Mouse (Mus musculus): ENCODE results near the gene Itsn1. TPM values are rescaled to one million over a fixed set of nuclear protein-coding genes. Genes with fewer than 3 reads are reported as not detected.

The Itsn1 gene
- total RNA-seq, 4 experiments from 2014 or later = 116 to 158 (median 148) TPM

DNA sequence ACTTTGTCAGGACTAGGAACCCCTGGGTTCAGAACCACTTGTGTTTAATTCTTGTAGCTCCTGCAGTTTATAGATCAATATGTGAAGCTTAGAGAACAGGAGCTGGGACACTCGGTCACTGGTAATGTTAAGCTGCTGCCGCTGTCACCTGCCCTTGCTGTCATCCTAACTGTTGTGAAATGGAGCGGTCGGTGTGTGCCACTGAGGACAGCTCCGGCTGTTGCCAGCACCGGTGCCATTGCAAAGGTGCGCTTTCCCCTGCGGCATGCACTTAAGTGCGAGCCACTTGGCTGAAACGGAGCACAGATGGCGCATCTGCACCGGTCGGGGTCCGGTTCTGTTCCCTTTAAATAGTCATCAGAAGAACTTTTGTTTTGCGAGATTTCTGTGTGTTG is 36.7 kb downstream of the Itsn1 start:
- no peak for DNase-seq (ENCODE audit: low spot score in 2 of 2)

DNA sequence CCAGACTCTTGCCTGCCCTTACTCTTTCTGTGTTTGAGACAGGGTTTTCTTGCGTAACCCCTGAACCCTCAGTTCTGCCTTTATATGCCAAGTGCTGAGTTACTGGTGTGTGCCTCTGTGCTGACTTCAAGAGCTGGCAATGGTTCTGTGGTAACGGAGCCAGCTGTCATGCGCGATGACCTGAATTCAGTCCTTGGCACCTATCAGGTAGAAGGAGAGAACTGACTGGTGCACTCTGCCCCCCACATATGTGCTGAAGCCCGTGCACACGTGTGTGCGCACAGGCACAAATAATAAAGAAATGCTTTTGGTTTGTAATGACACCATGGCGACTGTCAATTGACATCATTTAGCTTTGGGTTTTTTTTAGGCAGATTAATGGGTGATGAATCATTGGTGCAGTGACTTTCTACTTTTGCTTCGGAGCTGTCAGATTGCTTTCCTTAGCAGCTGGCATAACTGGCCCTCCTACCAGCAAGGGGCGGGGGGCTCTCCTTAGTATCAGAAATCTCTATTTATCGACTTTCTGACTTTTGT is 38.2 kb downstream of the Itsn1 start:
- peak in 1 of 2 experiments; percentile 19 for DNase-seq (ENCODE audit: low spot score in 2 of 2)

DNA sequence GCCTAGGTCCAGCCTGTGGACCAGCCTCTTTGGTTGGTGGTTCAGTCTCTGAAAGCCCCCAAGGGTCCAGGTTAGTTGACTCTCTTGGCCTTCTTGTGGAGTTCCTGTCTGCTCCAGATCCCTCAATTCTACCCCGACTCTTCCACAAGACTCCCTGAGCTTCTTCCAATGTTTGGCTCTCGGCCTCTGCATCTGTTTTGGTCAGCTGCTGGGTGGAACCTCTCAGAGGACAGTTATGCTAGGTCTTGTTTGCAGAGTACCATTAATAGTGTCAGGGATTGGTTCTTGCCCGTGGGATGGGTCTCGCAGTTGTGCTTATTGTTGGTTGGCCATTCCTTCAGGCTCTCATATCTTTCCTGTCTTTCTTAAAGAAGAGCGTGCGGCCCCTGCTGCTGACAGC is 39.5 kb downstream of the Itsn1 start:
- DNase-seq (ENCODE audit: low spot score in 2 of 2) = no peak

DNA sequence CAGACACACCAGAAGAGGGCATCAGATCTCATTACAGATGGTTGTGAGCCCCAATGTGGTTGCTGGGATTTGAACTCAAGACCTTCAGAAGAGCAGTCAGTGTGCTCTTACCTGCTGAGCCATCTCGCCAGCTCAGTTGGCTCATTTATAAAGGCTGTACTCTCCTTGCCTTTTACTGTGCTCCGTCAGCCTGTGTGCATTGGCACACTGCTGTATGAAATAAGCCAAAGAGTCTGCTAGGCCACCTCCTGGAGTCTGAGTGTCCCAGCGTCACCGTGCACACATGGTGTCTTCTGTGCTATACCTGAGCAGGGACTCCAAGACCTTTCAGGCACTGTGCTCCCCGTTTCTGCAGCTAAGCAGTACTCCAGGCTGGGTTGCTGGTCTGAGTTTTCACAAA is 40.8 kb downstream of the Itsn1 start:
- DNase-seq (ENCODE audit: low spot score in 2 of 2) = no peak

DNA sequence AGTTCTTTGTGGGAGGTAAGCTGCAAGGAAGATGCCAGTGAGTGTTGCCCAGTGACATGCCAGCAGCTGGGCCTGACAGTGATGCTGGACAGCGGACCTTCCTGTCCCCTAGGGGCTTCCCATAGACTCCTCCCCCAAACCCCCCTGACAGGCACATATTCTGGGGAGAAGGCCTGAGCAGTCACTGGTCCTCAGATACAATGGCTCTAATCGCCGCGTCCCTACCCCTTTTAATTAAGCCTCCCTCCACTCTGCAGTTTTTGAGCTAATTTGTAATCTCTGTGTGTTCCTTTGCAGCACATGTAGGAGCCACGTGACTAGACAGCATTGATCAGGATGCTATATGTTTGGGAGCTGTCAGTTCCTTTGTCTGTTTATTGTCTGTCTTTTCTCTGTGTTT is 41.6 kb downstream of the Itsn1 start:
- DNase-seq (ENCODE audit: low spot score in 2 of 2) = no peak

DNA sequence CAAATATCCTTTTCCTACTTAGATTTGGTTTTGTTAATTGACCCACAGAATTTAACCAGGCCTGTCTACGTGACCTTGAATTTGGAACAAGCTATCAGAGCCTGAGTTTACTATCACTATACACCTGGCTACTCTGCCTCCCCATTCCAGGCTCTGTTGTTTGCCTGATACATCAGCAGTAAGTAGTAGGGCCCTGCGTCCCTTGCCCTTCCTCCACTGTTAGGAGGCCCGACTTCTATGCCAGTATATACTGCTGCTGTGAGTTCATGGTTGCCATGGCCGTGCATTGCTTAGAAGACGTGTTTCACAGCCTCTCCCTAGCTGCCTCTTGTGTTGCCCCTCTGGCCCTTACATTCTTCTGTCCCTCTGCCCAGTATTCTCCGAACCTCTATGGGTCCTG is 42.3 kb downstream of the Itsn1 start:
- no peak for DNase-seq (ENCODE audit: low spot score in 2 of 2)

DNA sequence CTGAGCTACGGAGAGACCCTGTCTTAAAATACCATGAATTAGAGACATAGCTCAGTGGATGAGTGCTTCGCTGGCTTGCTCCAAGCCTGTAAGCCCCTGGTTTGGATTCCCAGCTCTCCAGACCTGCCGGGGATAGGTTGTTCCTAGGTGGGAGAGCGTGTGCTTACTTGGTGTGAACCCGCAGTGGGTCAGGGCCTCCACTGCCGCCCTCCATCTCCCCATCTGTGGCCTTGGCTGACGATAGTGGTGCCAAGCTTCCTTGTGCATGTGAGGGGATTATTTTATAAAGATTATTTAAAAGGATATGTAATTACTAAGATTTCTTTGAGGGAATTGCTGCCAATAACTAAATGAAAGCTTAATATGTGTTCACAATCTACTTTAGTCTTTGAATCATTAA is 43.5 kb downstream of the Itsn1 start:
- no peak for DNase-seq (ENCODE audit: low spot score in 2 of 2)

DNA sequence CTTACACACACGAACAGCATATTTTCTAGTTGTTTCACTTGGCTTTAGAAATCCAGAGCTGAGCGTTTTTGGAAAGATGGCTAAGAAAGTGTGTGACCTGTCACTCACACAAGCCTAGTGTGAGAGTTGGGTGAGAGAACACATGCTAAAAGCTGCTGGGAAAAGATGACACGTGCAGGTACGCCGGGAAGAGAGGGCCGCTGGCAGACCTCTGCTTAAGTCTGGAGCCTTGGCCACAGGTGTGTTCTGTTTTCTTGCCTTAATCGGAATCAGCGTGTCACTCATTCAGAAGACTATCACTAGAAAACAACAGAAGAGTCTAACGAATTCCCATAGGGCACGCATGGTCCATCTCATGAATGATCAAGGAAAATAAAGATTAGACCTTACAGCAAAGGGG is 50.5 kb downstream of the Itsn1 start:
- no peak for DNase-seq (ENCODE audit: low spot score in 2 of 2)

DNA sequence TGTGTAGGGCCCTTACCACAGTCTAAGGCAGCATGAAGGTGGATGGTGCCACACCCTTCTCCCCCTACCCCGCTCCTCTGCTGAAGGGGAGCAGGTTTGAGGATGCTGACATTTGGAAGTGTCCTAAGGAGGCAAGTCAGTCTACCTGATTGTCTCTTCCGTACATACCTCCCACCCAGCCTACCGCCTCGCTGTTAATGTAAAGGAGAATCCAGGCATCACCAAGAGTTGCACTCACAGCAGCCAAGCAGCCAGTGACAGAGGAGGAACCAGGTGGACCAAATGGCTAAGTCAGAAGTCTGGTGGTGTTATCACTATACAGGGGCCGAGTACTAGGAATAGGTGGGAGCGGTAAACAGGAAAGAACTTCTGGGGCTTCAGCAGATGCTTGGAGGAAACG is 51.1 kb downstream of the Itsn1 start:
- DNase-seq (ENCODE audit: low spot score in 2 of 2) = no peak

DNA sequence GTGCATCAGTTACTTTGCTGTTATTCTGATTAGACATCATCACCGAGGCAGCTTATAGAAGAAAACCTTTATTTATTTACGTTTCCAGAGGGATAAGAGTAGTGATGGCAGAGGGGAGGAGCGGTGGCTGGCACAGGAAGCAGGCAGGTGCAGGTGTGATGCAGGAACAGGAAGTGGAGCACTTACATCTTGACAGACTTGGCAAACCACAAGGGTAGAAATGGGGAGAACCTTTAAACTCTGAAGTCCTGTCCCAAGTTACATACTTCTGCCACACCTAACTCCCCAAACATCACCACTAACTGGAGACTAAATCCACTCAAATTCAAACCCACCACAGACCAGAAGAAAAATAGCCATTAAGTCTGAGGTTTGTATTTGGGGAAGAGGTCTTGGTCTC is 51.7 kb downstream of the Itsn1 start:
- DNase-seq (ENCODE audit: low spot score in 2 of 2) = no peak

DNA sequence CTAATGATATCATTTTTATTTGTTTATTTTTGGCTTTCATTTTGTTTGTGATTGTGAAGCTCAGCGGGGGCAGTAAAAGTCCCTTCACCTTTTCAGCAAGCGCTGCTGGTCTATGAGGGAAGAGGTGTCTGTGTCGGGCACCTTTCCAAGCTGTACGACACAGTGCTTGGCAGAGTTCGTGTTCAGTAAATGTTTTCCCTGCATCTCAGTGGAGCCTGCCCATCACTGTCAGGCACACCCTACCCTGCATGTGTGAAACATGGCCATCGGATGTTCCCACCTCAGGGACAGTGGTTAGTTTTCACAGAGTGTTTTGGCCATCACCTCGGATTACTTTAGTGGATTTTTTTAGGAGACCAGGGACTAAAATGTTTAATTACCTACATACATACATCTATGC is 54.1 kb downstream of the Itsn1 start:
- DNase-seq (ENCODE audit: low spot score in 2 of 2) = no peak

DNA sequence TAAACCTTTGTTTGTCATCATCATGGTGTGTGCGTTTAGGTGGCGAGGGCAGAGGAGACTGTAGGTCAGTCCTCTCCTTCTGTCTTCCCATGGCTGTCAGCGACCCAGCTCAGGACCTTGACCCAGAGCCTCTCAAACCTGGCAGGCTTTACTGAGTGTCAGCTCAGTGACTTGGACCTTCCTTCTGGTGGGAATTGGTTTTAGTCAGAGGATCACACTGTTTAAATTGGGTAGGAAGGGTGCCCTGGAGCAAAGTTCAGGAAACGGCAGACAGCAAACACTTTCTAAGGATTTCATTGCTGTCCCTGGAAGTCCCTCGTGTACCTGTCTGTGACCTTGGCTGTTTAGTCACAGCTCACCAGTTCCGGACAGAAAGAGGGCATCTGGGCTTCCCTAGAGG is 55.2 kb downstream of the Itsn1 start:
- no peak for DNase-seq (ENCODE audit: low spot score in 2 of 2)

DNA sequence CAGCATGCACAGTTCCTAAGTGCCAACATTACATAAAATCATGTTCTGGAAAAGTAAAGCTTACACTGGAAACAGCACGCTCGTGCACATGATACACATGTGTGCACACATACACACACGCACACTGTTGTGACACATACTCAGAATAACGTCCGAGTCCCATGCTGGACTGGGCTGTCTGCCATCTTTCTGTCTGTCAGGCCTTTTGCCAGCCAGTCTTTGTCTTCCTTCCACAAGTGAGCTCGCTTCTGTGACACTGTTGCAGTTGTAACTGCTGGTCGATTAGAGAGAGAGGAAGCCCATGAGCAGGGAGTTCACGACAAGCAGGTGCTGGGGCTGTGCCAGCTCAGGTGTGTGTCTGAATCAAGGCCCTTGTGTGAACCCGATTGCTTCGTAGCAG is 57.3 kb downstream of the Itsn1 start:
- peak in 1 of 2 experiments; percentile 18 for DNase-seq (ENCODE audit: low spot score in 2 of 2)

DNA sequence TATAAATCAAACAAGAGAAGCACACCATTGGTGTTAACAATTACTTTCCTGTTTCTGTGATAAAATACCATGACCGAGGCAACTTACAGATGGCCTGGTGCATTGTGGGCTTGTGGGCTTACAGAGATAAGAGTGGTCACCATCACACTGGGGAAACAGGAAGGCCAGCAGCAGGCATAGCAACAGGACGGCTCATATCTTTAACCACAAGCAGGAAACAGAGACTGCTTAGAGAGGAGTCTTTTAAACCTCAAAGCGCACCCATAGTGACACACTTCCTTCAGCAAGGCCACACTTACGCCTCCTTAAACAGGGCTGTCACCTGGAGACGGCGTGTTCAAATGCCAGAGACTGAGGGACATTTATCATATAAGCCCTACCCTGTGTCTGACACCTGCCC is 60.6 kb downstream of the Itsn1 start:
- no peak for DNase-seq (ENCODE audit: low spot score in 2 of 2)

DNA sequence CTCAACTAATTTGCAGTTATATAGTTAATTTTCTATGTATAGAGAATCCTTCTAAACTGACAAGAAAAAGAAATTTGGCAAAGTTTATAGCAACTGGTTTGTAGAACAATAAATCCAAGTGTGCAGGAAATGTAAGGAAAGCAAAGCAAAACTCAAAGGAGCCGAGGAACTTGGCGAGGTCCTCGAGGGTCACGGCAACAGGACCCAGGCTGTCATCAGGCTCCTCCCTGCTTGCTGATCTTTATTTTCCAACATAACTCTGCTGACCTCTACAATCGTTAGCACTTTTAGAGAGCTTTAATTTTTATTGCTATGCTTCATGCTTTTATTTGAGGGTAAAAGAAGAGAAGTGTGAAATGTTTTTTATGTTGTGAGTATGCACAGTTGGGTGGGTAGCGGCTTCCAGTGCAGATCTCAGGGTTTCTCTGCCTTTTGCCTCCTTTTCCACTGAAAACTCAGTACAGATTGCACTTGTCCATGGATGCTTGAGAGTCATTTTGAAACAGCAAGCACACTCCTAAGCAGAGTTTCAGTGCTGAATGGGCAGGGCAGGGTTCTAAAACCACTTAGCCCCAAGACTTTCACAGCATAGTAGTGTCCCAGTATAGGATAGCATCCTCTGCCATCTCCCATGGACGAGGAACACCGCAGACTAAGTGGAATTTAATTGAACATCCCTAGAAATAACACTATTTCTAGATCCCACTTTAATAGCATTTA is 63.6 kb downstream of the Itsn1 start:
- no peak for DNase-seq (ENCODE audit: low spot score in 2 of 2)

DNA sequence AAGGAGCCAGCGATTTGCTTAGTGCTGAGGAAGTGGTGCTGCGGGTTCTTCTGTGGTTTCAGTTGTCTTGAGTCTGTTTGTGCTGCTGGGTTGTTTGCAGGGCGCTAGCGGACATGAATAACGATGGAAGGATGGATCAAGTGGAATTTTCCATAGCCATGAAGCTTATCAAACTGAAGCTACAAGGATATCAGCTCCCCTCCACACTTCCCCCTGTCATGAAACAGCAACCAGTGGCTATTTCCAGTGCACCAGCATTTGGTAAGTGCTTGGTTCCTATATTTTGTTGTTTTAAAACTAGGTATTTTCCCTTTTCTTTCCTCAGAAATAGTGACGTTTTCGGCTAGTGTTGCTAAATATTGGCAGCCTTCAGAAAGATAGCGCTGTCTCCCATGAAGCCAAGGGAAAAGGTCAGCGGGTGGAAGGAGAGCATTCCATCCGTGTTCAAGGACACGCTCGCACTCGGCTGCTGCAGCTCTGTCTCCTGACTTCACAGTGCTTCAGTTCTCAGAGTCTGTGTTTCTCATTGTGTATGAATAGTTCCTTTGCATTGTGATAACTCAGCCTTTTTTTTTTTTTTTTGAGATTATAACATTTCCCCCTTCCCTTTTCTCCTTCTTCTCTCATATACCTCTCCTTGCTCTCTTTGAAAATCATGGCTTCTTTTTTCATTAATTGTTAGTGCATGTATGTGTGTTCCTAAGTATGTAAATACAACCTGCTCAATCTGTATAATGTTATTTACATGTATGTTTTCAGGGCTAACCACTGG is 64.6 kb downstream of the Itsn1 start:
- DNase-seq (ENCODE audit: low spot score in 2 of 2) = no peak

DNA sequence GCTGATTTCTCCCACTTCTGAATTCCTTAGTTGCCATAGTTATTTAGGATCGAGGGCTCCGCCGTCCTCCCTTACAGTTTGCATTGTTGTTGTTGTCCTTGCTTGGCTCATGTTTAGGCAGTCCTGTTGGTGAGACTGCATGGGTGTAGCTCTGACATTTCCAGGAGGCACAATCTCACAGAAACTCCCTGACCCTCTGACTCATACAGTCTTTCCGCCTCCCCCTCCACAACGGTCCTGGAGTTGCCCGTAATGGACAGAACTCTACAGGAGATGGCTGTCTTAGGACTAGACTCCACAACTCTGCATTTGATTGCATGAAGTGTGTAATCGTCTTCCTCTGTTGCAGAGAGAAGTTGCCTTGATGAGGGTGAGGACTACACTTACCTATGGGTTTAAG is 65.2 kb downstream of the Itsn1 start:
- DNase-seq (ENCODE audit: low spot score in 2 of 2) = no peak

DNA sequence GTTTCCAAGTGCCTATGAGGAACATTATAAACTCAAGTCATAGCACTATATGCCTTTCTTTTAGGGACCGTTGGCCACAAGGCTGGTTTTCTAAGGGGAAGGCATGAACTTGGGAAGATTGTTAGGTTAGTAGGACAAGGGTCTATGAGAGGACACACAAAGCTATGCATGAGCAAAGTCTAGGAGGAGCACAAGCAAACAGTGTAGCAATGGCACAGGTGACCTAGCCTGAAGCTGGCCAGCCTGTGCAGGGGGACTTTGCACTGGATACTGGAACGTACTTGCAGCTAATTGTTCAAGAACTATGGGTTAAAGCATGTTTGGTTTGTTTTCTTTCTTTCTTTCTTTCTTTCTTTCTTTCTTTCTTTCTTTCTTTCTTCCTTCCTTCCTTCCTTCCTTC is 66.0 kb downstream of the Itsn1 start:
- no peak for DNase-seq (ENCODE audit: low spot score in 2 of 2)

DNA sequence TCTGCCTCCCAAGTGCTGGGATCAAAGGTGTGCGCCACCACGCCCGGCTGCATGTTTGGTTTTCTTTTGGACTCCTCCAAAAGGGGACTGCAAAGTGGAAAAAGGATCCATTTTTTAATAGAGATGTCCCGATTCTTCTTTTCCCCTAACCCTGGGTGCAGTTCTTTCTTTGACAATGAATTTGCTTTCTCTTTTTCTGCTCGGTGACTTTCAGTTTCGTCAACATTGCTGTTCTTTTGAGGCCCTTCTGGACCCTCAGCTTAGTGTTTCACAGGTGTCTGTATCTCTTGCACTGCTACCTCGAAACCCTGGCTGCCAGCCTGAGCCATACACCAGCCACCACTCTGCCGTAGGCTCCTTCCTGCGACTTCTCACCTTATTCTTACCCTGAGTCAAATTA is 66.5 kb downstream of the Itsn1 start:
- no peak for DNase-seq (ENCODE audit: low spot score in 2 of 2)

DNA sequence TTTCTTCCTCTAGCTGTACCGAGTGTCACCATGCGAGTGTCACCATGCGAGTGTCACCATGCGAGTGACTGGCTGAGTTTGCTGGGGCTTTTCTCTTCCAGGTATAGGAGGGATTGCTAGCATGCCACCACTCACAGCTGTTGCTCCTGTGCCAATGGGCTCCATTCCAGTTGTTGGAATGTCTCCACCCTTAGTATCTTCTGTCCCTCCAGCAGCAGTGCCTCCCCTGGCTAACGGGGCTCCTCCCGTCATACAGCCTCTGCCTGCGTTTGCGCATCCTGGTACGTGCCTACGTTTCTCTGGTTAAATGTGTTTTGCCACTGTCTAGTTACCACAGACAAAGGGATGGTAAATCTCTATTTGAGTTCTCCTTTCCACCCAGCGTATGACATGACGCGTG is 72.3 kb downstream of the Itsn1 start:
- no peak for DNase-seq (ENCODE audit: low spot score in 2 of 2)

DNA sequence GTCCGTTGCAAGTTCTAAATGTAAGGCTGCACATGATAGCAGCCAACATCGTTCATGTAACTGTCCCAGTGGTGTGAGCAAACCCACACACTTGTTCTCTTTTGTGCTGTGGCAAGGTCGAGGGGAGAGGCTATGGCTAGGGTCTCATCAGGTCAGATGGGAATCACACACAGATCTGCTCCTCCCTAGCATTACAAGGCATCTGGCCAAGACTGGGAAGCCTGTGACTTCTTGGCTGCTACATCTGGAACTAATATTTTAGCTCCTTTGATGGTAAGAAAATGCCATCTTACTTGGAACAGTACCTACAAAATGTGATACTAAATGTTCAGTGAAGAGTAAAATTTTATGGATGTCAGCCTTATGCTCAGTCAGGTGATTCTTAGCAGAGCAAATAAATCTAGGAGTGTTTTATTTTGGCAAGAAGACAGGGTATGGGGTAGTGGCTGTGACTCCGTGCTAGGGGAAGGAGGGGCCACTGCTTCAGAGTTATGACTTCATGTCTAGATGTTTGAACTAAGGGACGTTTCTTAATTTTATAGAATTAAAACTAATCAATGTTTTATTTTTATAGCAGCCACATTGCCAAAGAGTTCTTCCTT is 73.5 kb downstream of the Itsn1 start:
- DNase-seq (ENCODE audit: low spot score in 2 of 2) = no peak

DNA sequence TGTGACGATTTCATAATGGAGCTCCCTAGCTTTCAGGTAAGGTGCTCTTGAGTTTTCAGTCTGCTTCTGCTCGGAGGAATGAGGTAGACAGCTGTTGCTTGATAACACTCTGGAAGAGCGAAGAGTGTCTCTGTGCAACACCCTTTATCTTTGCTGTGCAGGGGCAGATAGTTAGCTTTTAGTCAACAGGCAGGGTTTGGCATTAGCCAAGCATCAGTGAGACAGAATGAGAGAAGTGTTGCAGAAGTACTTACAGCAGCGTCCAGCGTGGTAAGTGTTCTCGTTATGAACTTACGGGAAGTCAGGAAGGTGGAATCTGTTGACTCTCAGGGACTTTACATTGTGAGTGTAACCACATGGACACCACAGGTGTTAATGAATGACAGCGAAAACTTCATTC is 75.3 kb downstream of the Itsn1 start:
- no peak for DNase-seq (ENCODE audit: low spot score in 2 of 2)

DNA sequence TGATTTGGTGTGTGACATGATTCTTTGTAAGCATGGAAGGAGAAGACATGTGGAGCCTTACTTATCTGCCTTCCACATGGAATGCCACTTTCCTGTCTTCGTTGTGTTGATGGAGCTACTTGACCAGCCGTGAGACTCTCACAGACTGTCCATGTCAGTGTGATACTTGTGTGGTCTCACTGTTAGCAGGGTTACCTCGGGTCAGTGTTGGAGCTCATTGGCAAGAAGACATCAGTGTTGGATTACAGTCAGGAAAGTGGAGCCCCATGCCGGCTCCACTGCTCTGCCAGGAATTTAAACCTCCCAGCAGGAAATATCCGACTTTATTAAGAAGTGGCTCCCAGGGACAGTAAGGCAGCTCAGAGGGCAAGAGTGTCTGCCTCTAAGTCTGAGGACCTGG is 75.8 kb downstream of the Itsn1 start:
- DNase-seq (ENCODE audit: low spot score in 2 of 2) = no peak
